Mouse (Mus musculus): ENCODE measurements around the gene Nrxn2.
A peak's percentile ranks its signal among the peaks of the same experiment; 100 is the strongest.

The Nrxn2 gene

DNA sequence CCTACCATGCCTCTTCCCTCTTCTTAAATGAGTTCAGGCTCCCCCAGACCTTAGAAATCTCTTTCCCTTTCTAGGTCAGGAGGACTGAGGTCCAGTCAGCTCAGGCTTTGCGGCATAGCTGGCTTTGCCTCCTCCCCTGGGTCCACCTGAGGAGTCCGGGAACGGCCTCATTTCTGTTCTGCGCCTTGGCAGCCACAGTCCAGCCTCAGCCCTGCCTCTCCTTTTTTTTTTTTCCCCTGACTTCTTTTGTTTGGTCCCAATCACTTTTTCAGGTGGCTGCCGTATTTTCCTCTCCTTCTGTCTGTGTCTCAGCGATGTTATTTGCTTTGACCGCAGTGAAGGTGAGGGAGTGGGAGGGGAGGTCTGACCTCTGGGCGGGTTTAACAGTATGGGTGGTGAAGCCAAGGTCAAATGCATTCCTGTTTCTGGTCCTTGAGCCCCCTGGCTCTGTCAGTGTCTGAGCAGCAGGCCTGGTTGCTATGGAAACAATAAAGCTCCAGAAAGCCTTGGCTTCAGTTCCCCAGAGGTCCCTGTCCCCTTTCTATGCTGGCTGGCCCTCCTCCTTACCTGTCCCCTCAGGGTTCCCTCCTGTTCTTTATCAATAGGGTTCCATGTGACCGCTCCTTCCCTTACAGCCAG is 34.3 kb downstream of the Nrxn2 start:
- no peak for DNase-seq

GRCm38 (mm10) chr19:6453349-6453748 is 34.8 kb downstream of the Nrxn2 start:
- no peak for DNase-seq

DNA sequence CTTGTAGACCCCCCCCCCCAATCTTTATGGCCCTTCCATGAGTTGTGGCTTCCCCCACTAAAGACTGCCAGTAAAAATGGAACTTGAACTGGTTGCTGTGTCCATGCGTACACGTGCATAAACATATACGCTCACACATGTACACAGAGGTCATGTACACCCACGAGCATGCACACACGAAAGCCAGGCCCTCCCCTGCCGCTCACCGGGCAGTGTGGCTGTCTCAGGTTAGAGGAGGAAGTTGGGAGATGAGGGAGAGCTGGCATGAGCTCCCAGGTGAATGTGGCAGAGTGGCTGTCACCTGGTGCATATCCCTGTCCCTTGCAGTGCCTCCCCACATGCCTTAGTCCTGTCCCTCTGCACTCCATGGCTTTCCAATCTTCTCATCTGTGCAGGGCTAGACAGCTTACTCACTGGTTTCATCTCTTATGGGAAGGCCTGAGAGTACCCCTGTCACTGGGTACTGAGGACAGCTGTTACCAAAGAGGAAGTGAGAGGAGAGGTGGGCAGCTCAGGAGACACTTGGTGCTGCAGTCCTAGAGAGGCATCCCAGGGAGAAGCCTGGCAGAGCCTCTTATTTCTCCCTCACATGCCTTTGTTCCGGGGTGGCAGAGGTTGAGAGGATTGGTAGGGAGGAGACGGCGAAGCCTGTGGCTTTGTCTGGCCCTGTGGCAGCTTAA is 35.6 kb downstream of the Nrxn2 start:
- no peak for DNase-seq

GRCm38 (mm10) chr19:6459504-6459903 is 41.0 kb downstream of the Nrxn2 start:
- no peak for DNase-seq

DNA sequence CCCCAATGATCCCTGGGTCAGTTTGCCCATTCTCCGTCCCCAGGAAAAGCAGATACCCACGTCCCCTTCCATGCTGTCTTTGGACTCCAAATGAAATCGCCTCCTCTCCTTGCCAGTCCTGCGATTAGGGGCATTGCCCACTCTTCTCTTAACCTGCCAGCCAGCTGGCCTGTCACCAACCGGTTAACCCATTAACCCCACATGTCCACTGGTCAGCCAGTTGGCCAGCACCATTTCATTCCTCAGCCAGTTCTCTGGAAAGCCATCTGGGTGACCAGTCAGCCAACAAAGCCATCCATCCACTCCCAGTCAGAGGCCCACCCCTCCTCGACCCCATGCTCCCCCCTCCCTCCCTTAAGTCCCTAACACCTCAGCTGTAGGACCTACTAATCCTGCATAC is 44.3 kb downstream of the Nrxn2 start:
- DNase-seq: no peak

DNA sequence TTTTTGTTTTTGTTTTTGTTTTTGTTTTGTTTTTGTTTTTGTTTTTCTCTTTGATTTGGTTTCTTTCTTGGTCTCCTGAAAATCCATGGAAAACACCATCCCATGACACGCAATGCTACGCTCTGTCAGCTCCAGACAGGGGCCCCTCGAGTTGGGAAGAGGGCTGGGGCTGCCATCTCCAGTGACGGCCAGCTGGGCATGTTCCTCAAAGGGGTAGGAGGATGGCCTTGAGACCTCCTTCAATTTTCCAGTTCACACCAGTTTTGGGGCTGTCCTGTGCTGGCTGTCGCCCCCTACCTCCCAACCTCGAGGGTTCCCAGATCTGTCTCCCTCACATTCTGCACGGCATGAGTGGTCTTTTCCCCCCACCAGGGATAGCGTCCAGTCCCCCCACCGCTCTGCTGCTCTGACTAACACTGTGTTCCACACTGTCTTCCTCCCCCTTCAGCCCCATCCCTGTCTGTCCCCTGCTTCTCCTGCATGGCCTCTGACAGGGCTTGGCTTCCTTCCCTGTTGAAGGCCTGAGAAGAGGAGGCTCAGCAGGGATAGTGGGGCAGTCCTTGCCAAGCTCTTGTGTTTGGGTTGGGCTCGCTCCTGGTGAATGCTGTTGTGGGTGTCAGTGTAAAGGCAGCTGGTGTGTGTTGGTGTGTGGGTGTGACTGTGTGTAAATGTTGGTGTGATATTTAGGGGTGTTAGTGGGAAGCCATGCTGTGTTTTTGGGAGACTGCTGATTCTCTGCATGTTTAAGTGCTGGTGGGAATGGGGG is 46.0 kb downstream of the Nrxn2 start:
- no peak for DNase-seq

DNA sequence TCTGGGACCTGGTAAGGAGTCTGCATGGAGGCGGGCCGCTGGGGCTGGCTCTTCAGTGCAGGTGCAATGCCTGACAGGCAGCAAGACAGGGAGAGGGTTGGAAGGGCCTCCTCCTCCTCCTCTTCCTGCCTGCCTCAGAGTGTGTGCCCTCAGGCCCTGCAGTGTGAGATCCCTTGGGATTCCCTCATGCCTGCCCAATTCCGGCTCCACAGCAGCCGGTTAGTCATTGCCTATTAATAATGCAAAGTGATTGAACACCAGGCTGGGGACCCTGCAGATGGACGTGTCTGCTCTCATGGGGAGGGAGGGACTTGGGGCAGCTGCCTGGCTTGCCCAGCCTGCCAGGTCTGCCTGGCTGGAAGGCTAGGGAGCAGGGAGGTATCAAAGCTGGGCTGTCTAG is 46.6 kb downstream of the Nrxn2 start:
- DNase-seq: no peak

DNA sequence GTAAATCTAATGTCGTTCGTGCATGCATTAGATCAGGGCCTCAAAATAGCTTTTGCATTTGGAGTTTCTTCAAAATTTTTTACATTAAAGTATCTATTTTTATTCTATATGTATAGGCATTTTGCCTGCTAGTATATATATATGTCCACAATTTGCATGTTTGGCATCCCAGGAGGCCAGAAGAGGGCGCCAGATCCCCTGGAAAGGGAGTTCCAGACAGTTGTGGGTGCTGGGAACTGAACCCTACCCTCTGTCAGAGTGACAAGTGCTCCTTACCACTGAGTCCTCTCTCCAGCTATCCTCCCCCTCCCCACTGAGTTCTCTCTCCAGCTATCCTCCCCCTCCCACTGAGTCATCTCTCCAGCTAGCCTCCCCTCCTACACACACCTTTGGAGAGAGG is 48.4 kb downstream of the Nrxn2 start:
- no peak for DNase-seq

GRCm38 (mm10) chr19:6467374-6467979 is 48.9 kb downstream of the Nrxn2 start:
- no peak for DNase-seq

- no peak for DNase-seq
Measured at GRCm38 (mm10) chr19:6471630-6472029, 53.1 kb downstream of the Nrxn2 start.

GRCm38 (mm10) chr19:6472821-6473220 is 54.3 kb downstream of the Nrxn2 start:
- no peak for DNase-seq

- no peak for DNase-seq
Measured at GRCm38 (mm10) chr19:6474706-6475105, 56.2 kb downstream of the Nrxn2 start.

DNA sequence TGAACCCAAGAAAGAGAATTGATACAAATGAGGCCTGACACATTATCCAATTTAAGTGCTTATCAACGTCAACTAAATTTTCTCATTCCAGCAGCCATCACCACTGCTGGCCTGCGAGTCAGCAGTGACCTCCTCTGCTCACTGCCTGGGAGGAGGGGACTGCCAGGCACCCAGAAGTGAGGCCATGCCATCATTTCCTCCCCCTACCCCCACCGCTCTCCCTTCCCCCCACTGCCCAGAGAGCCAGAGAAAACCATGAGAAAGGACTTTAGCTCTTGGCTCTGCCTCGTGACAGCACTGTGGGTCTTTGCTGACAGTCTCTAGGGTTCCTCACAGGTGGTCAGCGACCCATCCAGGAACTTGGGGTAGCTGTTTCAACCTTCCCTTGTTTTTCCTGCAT is 56.6 kb downstream of the Nrxn2 start:
- no peak for DNase-seq

GRCm38 (mm10) chr19:6477007-6477406 is 58.5 kb downstream of the Nrxn2 start:
- DNase-seq: no peak

- DNase-seq: no peak
Measured at GRCm38 (mm10) chr19:6478566-6478965, 60.0 kb downstream of the Nrxn2 start.

DNA sequence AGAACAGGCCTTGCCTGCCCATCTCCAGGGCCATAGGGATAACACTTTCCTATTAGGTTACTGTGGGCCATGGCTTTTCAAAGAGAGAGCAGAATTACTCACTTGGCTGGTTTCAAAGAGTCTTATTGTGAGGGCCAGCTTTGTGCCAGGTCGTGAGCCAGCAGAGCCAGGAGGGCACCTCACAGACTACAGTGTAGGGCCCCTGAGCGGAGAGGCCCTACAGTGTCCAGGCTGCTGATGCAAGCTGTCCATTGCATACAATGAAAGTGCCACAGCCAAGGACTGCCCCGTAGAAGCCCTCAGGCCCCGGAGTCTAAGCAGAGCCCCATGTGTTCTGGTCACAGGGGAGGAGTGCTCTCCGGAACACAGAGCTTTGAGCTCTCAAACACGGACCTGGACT is 64.4 kb downstream of the Nrxn2 start:
- no peak for DNase-seq

DNA sequence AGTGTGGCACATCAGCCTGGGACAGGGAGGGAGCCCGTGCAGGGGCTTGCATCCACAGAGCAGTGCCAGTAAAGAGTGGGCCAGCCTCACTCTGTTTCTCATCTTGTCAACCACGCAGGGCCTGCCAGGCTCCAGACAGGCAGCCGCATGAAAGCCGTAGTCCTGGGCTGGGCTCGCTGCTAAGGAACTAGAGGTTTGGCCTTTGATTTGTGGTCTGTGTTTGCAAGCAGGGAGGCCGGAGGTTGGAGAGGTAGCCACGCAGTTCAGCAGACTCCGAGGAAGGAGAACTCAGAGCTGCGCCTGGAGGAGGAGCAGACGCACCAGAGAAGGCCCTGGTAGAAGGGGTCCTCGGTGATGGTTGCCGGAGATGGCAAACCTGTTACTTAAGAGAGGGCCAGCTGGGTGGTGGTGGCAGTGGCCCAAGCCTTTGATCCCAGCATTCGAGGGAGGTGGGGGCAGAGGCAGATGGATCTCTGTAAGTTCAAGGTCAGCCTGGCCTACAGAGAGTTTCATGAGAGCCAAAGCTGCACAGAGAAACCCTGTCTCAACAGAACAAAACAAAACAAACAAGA is 66.6 kb downstream of the Nrxn2 start:
- no peak for DNase-seq

GRCm38 (mm10) chr19:6489030-6489429 is 70.5 kb downstream of the Nrxn2 start:
- DNase-seq: peak; percentile 93 to 94

- DNase-seq: no peak
Measured at GRCm38 (mm10) chr19:6491538-6491937, 73.0 kb downstream of the Nrxn2 start.

- DNase-seq: peak; percentile 62 to 64
Measured at GRCm38 (mm10) chr19:6492124-6492523, 73.6 kb downstream of the Nrxn2 start.

- DNase-seq: no peak
Measured at GRCm38 (mm10) chr19:6493219-6493618, 74.7 kb downstream of the Nrxn2 start.

- DNase-seq: no peak
Measured at GRCm38 (mm10) chr19:6494032-6494431, 75.5 kb downstream of the Nrxn2 start.

DNA sequence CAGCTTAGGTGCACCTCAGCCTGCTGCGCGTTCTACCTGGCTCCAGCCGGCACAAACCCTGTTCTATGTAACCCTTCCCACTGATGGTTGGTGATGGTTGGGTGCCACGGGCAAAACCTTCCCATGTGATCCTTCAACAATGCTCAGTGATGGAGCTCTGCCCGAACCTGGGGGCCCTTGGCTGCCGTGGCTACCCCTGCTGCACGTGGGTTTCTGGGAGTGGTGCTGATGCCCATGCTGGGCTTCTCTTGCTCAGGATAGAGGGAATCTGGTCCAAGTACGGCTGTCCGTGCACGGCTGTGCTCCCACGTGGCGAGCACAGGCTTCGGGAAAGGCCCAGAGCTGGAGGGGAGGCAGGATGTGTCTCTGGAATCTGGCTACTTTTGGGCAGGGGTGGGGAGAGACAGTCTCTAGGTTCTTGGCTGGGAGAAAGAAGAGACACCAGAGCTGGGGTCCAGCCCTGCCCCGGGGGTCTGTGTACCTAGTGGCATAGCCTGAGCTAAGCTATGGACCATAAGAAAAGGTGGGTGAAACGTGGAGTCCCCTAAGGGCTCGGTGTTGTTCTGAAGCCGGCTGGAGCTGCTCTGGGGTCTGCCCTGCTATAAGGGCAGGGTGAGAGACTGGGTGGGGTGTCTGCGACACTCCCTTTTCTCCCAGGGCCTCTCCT is 76.1 kb downstream of the Nrxn2 start:
- DNase-seq: no peak
